Mouse (Mus musculus) gastrocnemius, postnatal 4 days (tissue): Measurements from ENCODE around the gene Frmd8. TPM values are rescaled to one million over a fixed set of nuclear protein-coding genes. Genes with fewer than 3 reads are reported as not detected.

Experiments used
- DNase-seq, 2 experiments: peaks; one replicate each; pipeline ENCODE4 v3.0.0; 2021 to 2022; ENCODE audit warnings: low spot score in 2 of 2, mixed read lengths in 2 of 2
- total RNA-seq, 2 experiments: library from RNA; stranded (reverse); gene quantifications; 2 replicates each; pipeline ENCODE4 v1.2.3; 2021

Gene Frmd8
- total RNA-seq, 2 experiments from 2014 or later = 16.2 to 16.7 TPM

- no peak for DNase-seq
These were observed 64.1 kb downstream of the Frmd8 start for GRCm38 (mm10) chr19:5810840-5811563.

DNA sequence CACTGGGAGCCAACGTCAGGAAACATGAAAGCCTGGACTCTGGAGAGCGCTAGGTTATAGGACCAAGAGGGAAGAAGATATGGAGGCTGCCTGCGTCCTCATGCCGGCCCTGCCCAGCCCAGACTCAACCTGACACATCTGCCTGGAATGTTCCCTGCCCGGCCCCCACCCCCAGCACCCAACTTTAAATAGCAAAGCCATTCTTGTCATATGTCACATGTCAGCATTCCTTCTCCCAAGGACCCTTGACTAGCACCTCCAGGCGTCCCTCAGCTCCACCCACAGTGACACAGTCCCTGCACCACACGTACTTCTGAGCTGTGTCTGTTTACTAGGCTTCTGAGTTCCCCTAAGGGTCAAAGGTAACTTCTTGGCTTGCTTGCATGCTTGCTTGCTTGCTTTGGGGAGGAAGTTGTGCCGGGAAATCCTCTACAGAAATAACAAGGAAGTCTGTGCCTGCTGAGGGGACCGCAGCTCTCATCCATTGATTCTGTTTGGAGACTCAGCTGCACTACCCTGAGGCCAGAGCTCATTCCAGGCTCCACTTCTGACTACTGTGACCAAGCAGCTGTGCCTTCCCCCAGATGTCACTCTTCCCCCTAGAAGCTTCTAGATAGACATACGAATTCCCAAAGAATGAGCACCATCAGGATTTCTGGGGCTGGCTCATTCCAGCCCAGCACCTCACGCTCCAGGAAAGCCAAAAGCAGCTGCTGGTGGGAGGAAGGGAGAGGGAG is 64.8 kb downstream of the Frmd8 start:
- DNase-seq = peak in 1 of 2 experiments; percentile 58

- DNase-seq = no peak
These were observed 65.4 kb downstream of the Frmd8 start for GRCm38 (mm10) chr19:5809712-5810089.

- DNase-seq = no peak
These were observed 65.9 kb downstream of the Frmd8 start for GRCm38 (mm10) chr19:5808955-5809711.

GRCm38 (mm10) chr19:5807740-5808139 is 67.3 kb downstream of the Frmd8 start:
- no peak for DNase-seq

GRCm38 (mm10) chr19:5806809-5807205 is 68.3 kb downstream of the Frmd8 start:
- DNase-seq = no peak

DNA sequence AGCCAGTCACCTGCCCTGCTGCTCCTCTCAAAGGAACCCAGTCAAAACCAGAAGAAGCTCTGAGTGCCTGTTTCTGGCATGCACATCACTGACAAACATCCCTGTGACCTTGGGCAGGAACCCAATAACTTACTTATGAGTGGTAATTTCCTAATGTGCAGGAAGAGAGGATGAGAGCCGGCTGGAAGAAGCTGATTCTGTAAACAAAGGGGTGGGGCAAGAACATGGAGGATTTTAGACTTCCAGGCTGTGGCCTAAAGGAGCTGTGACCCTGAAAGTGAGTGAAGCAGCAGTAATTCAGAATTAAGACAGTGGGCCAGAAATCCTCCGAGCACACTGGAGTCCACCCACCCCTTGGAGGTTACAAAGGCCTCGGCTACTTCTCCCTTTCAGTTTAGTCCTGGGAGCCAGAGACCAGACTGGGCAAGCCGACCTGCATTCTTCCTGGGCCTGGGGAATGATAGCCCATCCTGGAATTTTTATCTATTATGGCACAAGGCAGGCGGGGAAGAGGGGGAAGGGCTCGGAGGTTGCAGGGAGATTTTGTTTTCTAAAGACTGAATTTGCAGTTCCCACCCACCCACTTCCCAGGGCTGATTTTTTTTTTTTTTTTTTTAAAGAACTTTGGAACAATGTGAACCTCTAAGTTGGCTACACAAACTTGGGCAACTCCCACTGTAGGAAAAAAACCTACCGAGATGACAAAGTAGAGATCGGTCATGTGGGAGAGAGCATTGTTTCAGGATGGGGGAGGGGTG is 68.8 kb downstream of the Frmd8 start:
- peak in 1 of 2 experiments; percentile 72 for DNase-seq

DNA sequence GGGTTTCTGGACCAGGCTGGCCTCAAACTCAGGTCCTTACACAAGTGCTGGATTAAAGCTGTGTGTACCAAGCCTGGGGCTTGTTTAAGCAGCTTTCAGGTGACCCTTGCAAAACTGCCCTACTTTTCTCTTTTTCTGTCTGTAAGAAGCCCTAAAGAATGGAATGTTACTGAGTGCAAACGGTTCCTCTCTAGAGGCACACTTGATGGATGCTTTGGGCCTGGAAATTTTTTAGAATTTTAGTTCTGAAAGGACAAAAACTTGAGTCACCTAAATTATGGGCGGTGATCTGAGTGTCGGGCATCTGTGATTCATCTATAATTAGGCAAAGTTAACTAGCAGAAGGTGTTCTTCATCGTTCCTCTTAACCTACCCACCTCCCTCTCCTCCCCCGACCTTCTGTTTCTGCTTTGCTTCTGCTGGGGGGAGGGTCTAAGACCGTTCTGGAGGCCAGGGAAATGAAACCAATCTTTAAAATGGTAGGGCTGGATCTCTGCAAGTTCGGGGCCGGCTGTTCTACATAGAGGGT is 70.6 kb downstream of the Frmd8 start:
- DNase-seq = no peak

GRCm38 (mm10) chr19:5803881-5804279 is 71.2 kb downstream of the Frmd8 start:
- no peak for DNase-seq

GRCm38 (mm10) chr19:5803041-5803880 is 71.8 kb downstream of the Frmd8 start:
- DNase-seq = peak; percentile 100

- no peak for DNase-seq
These were observed 72.4 kb downstream of the Frmd8 start for GRCm38 (mm10) chr19:5802787-5803040.

DNA sequence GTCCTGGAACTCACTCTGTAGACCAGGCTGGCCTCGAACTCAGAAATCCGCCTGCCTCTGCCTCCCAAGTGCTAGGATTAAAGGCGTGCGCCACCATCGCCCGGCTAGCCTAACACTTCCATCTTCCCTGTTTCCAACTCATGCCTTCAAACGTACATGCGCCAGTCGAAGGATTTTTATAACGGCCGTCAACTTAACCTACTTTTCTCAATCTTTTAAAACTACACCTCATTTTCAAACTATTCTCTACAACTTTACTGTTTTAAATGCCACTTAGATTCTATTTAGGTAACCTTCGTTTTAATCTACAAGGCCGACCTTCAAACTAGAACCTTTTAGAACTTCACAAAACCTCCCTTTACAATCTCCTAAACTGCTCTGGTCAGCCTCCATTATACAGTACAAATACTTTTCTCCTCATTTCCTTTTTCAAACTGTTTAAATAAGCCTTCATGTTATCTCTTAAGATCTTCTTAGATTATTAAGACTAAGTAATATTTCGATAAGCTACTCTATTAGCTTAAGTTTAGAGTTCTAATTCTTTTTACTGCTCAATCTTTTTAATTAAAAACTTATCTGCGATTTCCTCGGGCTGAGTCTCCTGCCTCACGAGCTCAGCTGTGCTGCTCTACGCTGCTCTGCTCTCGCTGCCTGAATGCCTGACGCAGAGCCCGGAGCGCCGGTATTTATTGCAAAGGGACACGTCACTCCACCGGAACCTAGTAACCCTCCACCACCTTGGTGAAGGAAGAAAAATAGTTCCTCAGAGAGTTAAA is 72.9 kb downstream of the Frmd8 start:
- DNase-seq = peak; percentile 94 to 95

DNA sequence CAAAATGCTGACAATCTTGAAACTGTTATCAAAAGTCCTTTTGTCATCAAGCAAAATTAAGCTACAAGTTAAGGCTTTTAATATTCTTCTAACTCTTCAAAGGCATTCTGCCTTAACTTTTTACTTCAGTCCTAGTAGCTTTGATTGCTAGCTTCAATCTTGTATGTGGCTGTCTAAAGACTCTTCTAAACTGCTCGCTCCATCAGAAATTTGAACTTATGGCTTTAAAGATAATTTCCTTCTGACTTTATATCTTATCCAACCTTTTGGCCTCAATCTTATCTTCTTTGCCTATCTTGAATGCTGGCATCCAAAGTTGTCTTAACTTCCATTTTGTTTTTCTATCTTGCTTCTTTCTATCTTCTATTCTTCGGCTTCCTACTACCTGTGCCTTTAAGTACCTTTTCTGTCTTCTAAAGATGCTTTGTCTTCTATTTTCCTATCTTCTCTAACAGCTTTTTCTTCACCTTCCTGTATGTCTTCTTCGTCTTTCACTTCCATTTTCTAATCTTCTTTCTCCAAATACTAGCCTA is 73.6 kb downstream of the Frmd8 start:
- no peak for DNase-seq

DNA sequence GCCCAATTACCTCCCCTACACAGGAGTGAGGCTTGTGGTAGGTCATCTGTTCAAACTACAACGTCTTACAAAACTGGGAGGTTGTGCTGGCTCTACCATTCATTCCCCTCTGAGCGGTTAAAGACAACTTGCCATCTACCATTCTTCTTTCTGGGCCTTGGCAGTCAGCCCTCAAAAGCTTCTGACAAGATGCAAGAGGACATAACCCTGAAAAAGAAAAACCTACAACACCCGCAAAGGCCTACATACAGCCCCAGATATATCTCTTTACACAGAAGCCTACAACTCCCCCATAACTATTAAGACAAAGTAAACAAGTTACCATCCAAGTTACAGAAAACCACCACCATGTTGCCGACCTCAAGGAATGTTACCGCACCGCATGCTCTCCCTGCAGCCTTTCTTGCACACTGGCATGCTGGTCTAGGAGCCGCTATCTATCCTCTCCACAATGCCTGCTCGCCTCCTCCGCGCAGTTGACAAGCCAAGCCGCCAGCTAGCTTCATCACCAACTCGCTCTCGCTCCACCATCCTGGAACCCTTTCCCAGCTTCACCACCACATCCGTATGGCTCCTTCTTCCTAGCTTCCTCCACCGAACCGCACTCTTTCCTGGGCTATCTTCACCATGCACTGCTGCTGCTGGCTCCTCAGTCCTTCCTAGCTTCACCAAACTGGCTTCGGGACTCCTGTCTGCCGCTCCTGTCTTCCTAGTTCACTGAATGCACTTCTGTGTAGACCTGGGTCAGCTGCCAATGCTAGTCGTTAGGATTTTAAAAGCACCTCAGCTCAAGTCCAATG is 74.2 kb downstream of the Frmd8 start:
- no peak for DNase-seq

GRCm38 (mm10) chr19:5800350-5800631 is 74.8 kb downstream of the Frmd8 start:
- no peak for DNase-seq
